Mouse (Mus musculus) hindbrain, embryonic 13.5 days (tissue): ENCODE measurements at regions not wholly inside any gene's neighbourhood (a gene's known extent, or its start where the extent isn't known, plus 50 kb on each side); places are given as distances from the start of the nearest gene placed in this dataset.

Experiments
- ATAC-seq: fragments of 200-750 bp; cut with Nextera tagmentation; 2 replicates; pipeline ENCODE4 v1.8.0; 2017; ENCODE audit warnings: moderate TSS enrichment; ENCODE audit not compliant: low FRiP score
- H3K27ac ChIP-seq: fragments of 300-500 bp; sonication (generic); 2 replicates; pipeline ENCODE4 v1.5.1; 2015; ENCODE audit warnings: inconsistent platforms, mild to moderate bottlenecking, moderate library complexity
- H3K27me3 ChIP-seq: fragments of 300-500 bp; sonication (generic); 2 replicates; pipeline ENCODE4 v1.6.1; 2015; ENCODE audit warnings: mild to moderate bottlenecking, inconsistent platforms
- H3K36me3 ChIP-seq: fragments of 300-500 bp; sonication (generic); 2 replicates; pipeline ENCODE4 v1.6.1; 2015; ENCODE audit warnings: mild to moderate bottlenecking, inconsistent platforms
- H3K4me1 ChIP-seq: fragments of 300-500 bp; sonication (generic); replicated peaks from 2 replicates; pipeline ENCODE4 v1.6.1; 2015; ENCODE audit warnings: inconsistent platforms
- H3K4me2 ChIP-seq: fragments of 300-500 bp; sonication (generic); 2 replicates; pipeline ENCODE4 v1.6.1; 2015; ENCODE audit warnings: inconsistent platforms, mild to moderate bottlenecking, moderate library complexity
- H3K4me3 ChIP-seq: fragments of 300-500 bp; sonication (generic); 2 replicates; pipeline ENCODE4 v1.5.1; 2015; ENCODE audit warnings: mild to moderate bottlenecking, inconsistent platforms
- H3K9ac ChIP-seq: fragments of 300-500 bp; sonication (generic); 2 replicates; pipeline ENCODE4 v1.6.1; 2015; ENCODE audit warnings: mild to moderate bottlenecking, inconsistent platforms
- H3K9me3 ChIP-seq: fragments of 300-500 bp; sonication (generic); 2 replicates; pipeline ENCODE4 v1.6.1; 2016; ENCODE audit warnings: inconsistent platforms
- WGBS: fragments of 180-500 bp; shearing (Covaris S2); methylation state at CpG from one replicate; pipeline ENCODE4 v1.1.7; 2015; 5-methylcytosine and 5-hydroxymethylcytosine counted together

DNA sequence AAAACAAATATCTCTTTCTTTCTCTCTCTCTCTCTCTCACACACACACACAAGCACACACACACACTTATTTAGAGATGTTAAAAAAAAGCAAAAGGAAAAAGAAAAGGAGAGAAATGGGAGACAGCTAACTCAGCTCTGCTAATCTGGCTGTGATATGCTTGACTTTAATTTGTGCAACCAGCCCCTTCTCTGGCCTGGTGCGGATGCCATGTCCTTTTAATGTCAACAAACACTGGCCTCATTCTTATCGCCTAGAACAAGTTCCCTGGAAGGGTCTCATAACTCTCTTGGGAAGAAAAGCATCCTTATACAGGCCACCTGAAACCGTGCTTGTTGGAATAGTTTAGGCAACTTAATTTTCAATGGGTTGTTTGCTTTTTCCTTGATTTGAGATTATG, 368.7 kb downstream of the Mctp2 start:
- ATAC-seq, result no peak
- Histone ChIP-seq H3K4me1 (peaks cover 17% of the 10 kb centered on the region), H3K27me3 (no peaks in the 10 kb centered on the region), H3K9ac (no peak overlapping the region), H3K36me3 (no peaks in the 10 kb centered on the region), H3K27ac (no peak overlapping the region), H3K9me3 (no peaks in the 10 kb centered on the region), H3K4me3 (no peak overlapping the region), H3K4me2 (no peak overlapping the region)
- WGBS, result 69% methylated on average over 3 of the region's 3 CpGs

DNA sequence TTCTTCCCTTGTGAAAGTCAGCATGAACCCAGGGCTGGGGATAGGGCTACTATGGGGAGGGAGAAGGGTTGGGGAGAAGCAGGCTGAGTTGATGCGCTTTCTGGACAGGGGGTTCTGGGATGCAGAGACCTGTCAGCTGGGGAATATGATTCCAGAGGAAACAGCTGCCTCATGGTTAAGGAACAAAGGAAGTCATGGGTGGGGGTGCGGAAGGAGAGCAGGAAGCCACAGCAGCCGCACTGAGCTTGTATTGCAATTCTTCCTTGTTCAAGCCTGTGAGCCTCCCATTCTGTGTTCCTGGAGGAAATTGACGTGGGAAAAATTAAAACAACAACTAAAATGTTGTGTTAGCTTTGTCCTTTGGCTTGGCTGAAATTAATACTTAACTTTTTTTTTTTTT, 369.7 kb downstream of the Mctp2 start:
- no peaks in the 10 kb centered on the region for H3K9me3 ChIP-seq
- 82% methylated on average over 4 of the region's 4 CpGs for WGBS
- ATAC-seq, result no peak
- H3K4me2 ChIP-seq, result no peak overlapping the region
- H3K27ac ChIP-seq, result no peak overlapping the region
- H3K4me1 ChIP-seq, result peaks cover 6% of the 10 kb centered on the region
- no peaks in the 10 kb centered on the region for H3K36me3 ChIP-seq
- H3K27me3 ChIP-seq, result no peaks in the 10 kb centered on the region
- H3K4me3 ChIP-seq, result no peak overlapping the region
- no peak overlapping the region for H3K9ac ChIP-seq
